Mouse (Mus musculus) ES-E14 (cell line): ENCODE results near the gene Ccdc88c.

Source experiments
- HCFC1 ChIP-seq: IDR thresholded peaks from 2 replicates; pipeline ENCODE4 v1.6.1; 2012; ENCODE audit warnings: low read length, inconsistent platforms, borderline replicate concordance; ENCODE audit not compliant: insufficient read depth
- MAFK ChIP-seq: IDR thresholded peaks from 2 replicates; pipeline ENCODE4 v1.6.1; 2014; ENCODE audit warnings: mild to moderate bottlenecking, low read depth, low read length, inconsistent platforms; ENCODE audit not compliant: insufficient read depth
- ZC3H11A ChIP-seq: IDR thresholded peaks from 2 replicates; pipeline ENCODE4 v1.6.1; 2012; ENCODE audit warnings: low read depth, mild to moderate bottlenecking, inconsistent platforms, low read length, borderline replicate concordance

- no peak for TF ChIP-seq ZC3H11A
- no peak for TF ChIP-seq HCFC1
- TF ChIP-seq MAFK, result peak; percentile 76
Observed at GRCm38 (mm10) chr12:101024824-101025223, 4.0 kb downstream of the Ccdc88c start.
